16 mouse cellular contexts compared by ENCODE assay signal in genomic region chr7:30417856-30418255, GRCm38 (mm10). TPM values are rescaled to one million over a fixed set of nuclear protein-coding genes. Genes with fewer than 3 reads are reported as not detected.
A peak's percentile ranks its signal among the peaks of the same experiment; 100 is the strongest.
DNase-seq lines count a peak whose midpoint lies in the region; ATAC-seq and TF ChIP-seq lines count a peak whose summit lies in the region.
"Had no signal": no experiment of that assay in that cellular context is flagged by ENCODE, and none has a peak within 500 bp of the region (broad histone marks: within the 10 kb centered on the region; RNA-seq: fewer than 3 reads in every experiment).

No protein-coding gene starts in this region.

- H3K9me3 ChIP-seq in liver, postnatal 0 days (ENCODE audit: low read length): no peaks in the 10 kb centered on the region
- H3K9me3 ChIP-seq in forebrain, embryonic 11.5 days (ENCODE audit: control insufficient read depth, low read length): no peaks in the 10 kb centered on the region
- H3K9me3 ChIP-seq: hindbrain, embryonic 15.5 days; neural tube, embryonic 13.5 days had no signal

- H3K36me3 ChIP-seq in liver, postnatal 0 days (replicated peaks; ENCODE audit: insufficient read depth, low read length): no peaks in the 10 kb centered on the region
- H3K36me3 ChIP-seq in forebrain, embryonic 11.5 days (ENCODE audit: control insufficient read depth, insufficient read depth, low read length): no peaks in the 10 kb centered on the region
- H3K36me3 ChIP-seq: hindbrain, embryonic 15.5 days; neural tube, embryonic 13.5 days had no signal

- peak overlapping the region; percentile 47; the same call in 1 of the 2 replicates for H3K9ac ChIP-seq in liver, postnatal 0 days (replicated peaks)
- H3K9ac ChIP-seq in forebrain, embryonic 11.5 days (ENCODE audit: low read length): no peak overlapping the region
- H3K9ac ChIP-seq: hindbrain, embryonic 15.5 days; neural tube, embryonic 13.5 days had no signal

- peaks cover 2% of the 10 kb centered on the region; the same call in 1 of the 2 replicates for H3K4me1 ChIP-seq in bone marrow, adult 2 months (ENCODE audit: control insufficient read depth, insufficient read depth, low read length)
- H3K4me1 ChIP-seq in liver, postnatal 0 days (ENCODE audit: insufficient read depth): peaks cover 23% of the 10 kb centered on the region
- peaks cover 6% of the 10 kb centered on the region; the same call in 1 of the 2 replicates for H3K4me1 ChIP-seq in forebrain, embryonic 11.5 days (replicated peaks; ENCODE audit: control insufficient read depth, insufficient read depth, low read length)

- ATAC-seq in CD4-positive, CD25-positive, alpha-beta regulatory T cell, adult 4 months: peak; percentile 13
- no peak for ATAC-seq in liver, postnatal 0 days
- no peak for ATAC-seq in forebrain, embryonic 11.5 days (replicated peaks; ENCODE audit: low FRiP score)
- ATAC-seq: forebrain, embryonic 16.5 days had no signal

- H3K4me2 ChIP-seq in liver, postnatal 0 days (ENCODE audit: low read depth, low read length): peak overlapping the region; percentile 90
- no peak overlapping the region for H3K4me2 ChIP-seq in forebrain, embryonic 11.5 days (ENCODE audit: low read depth, low read length, severe bottlenecking)
- H3K4me2 ChIP-seq: hindbrain, embryonic 15.5 days; midbrain, embryonic 11.5 days; neural tube, embryonic 13.5 days had no signal

- TF ChIP-seq POLR2A in bone marrow, adult 2 months (IDR thresholded peaks at IDR 0.05; ENCODE audit: borderline replicate concordance, control insufficient read depth, low read depth, low read length): no peak; the same call in 1 of the 2 replicates

- H3K27ac ChIP-seq in bone marrow, adult 2 months (ENCODE audit: control insufficient read depth, insufficient read depth, low read depth, low read length, poor library complexity): peak overlapping the region; percentile 94
- peak overlapping the region; percentile 91 for H3K27ac ChIP-seq in liver, postnatal 0 days (ENCODE audit: low read depth)
- H3K27ac ChIP-seq in forebrain, embryonic 11.5 days (ENCODE audit: low read depth, low read length): no peak overlapping the region
- H3K27ac ChIP-seq: hindbrain, embryonic 15.5 days; neural tube, embryonic 13.5 days had no signal

- peak overlapping the region; percentile 60 for H3K4me3 ChIP-seq in bone marrow, adult 2 months (replicated peaks; ENCODE audit: control insufficient read depth, low read depth, low read length)
- H3K4me3 ChIP-seq in liver, postnatal 0 days (ENCODE audit: low read depth, low read length): peak overlapping the region; percentile 14; the same call in 1 of the 2 replicates
- no peak overlapping the region for H3K4me3 ChIP-seq in forebrain, embryonic 11.5 days (ENCODE audit: low read depth, low read length)
- H3K4me3 ChIP-seq: hindbrain, embryonic 15.5 days; neural tube, embryonic 13.5 days had no signal

- WGBS in bone marrow, adult 2 months: 7% methylated on average over 9 of the region's 9 CpGs
- 42% methylated on average over 9 of the region's 9 CpGs for WGBS in liver, postnatal 0 days (ENCODE audit: insufficient replicate concordance)
- whole genome bisulfite sequencing in forebrain, embryonic 11.5 days: 82% methylated on average over 9 of the region's 9 CpGs

- no peak for DNase-seq in liver, postnatal 0 days
- peak; percentile 59 for DNase-seq in thymus, postnatal 0 days (ENCODE audit: low spot score)
- DNase-seq in forebrain, embryonic 11.5 days (ENCODE audit: low spot score): no peak
- DNase-seq in adrenal gland, postnatal 4 days (ENCODE audit: low spot score in 2 of 2): no peak
- no peak for DNase-seq in adrenal gland, adult 8-10 months
- DNase-seq: adrenal gland, postnatal 25 days; cerebellum, adult 9-10 months; heart, adult 18-20 months; kidney, postnatal 14 days had no signal

- TF ChIP-seq EP300 in liver, postnatal 0 days (IDR thresholded peaks at IDR 0.05; ENCODE audit: low read depth): no peak

- no peak for TF ChIP-seq CTCF in bone marrow, adult 2 months (IDR thresholded peaks at IDR 0.05; ENCODE audit: control insufficient read depth, insufficient read depth, low read length)
- no peak for TF ChIP-seq CTCF in liver, postnatal 0 days (IDR thresholded peaks at IDR 0.05; ENCODE audit: low read depth)

- no peaks in the 10 kb centered on the region for H3K27me3 ChIP-seq in liver, postnatal 0 days (ENCODE audit: insufficient read depth, low read length)
- H3K27me3 ChIP-seq in forebrain, embryonic 11.5 days (ENCODE audit: control insufficient read depth, insufficient read depth, low read length): no peaks in the 10 kb centered on the region
- H3K27me3 ChIP-seq: hindbrain, embryonic 15.5 days had no signal

RNA-seq across cellular contexts. Expression of gene Hcst, which starts 1.8 kb away (rescaled TPM):
- polyA plus RNA-seq in CD4-positive, CD25-positive, alpha-beta regulatory T cell, adult 4 months (2017; shearing (Covaris generic)): 100 to 1,000 TPM; 356 to 434 TPM
- 47.8 and 107 TPM in 2 replicates for polyA plus RNA-seq in bone marrow, adult 2 months (2011; ENCODE audit: insufficient read depth, insufficient read length, low replicate concordance, missing spikeins)
- 17.4 and 17.6 TPM in 2 replicates for polyA plus RNA-seq in liver, postnatal 0 days (2015; fragmentation: Nextera tagmentation; extraction: Ambion mirVana)
- polyA plus RNA-seq in thymus, postnatal 0 days (2015; fragmentation: Nextera tagmentation; extraction: Ambion mirVana): 110 and 139 TPM in 2 replicates
- 1.0 TPM in 1 of 2 replicates, not detected in the other for polyA plus RNA-seq in forebrain, embryonic 11.5 days (2014; fragmentation: Nextera tagmentation; extraction: Ambion mirVana)
- total RNA-seq in adrenal gland, postnatal 4 days (2021): 1 to 10 TPM; 1.6 to 2.2 TPM
- total RNA-seq in adrenal gland, adult 8-10 months (2022): 1 to 10 TPM in 3 of 4 experiments, under 1 TPM in 1; 0.98 to 2.3 (median 1.4) TPM
- polyA plus RNA-seq: forebrain, embryonic 16.5 days had no signal

RNA-seq across cellular contexts. Expression of gene Nfkbid, which starts 3.7 kb away (rescaled TPM):
- 10 to 100 TPM; 39.2 to 44.4 TPM for polyA plus RNA-seq in CD4-positive, CD25-positive, alpha-beta regulatory T cell, adult 4 months (2017; shearing (Covaris generic))
- polyA plus RNA-seq in bone marrow, adult 2 months (2011; ENCODE audit: insufficient read depth, insufficient read length, low replicate concordance, missing spikeins): 12.3 and 34.2 TPM in 2 replicates
- polyA plus RNA-seq in liver, postnatal 0 days (2015; fragmentation: Nextera tagmentation; extraction: Ambion mirVana): 1.7 and 2.3 TPM in 2 replicates
- 20.2 and 20.3 TPM in 2 replicates for polyA plus RNA-seq in thymus, postnatal 0 days (2015; fragmentation: Nextera tagmentation; extraction: Ambion mirVana)
- 1.3 and 1.6 TPM in 2 replicates for polyA plus RNA-seq in forebrain, embryonic 11.5 days (2014; fragmentation: Nextera tagmentation; extraction: Ambion mirVana)
- 1 to 10 TPM; 2.1 to 2.3 TPM for total RNA-seq in adrenal gland, postnatal 4 days (2021)
- 1 to 10 TPM in 3 of 4 experiments, under 1 TPM in 1; 0.73 to 2.4 (median 1.7) TPM for total RNA-seq in adrenal gland, adult 8-10 months (2022)

RNA-seq across cellular contexts. Expression of gene Tyrobp, which starts 4.3 kb away (rescaled TPM):
- polyA plus RNA-seq in CD4-positive, CD25-positive, alpha-beta regulatory T cell, adult 4 months (2017; shearing (Covaris generic)): 1 to 10 TPM; 6.4 to 7.1 TPM
- 164 and 433 TPM in 2 replicates for polyA plus RNA-seq in bone marrow, adult 2 months (2011; ENCODE audit: insufficient read depth, insufficient read length, low replicate concordance, missing spikeins)
- 221 and 231 TPM in 2 replicates for polyA plus RNA-seq in liver, postnatal 0 days (2015; fragmentation: Nextera tagmentation; extraction: Ambion mirVana)
- polyA plus RNA-seq in thymus, postnatal 0 days (2015; fragmentation: Nextera tagmentation; extraction: Ambion mirVana): 112 and 116 TPM in 2 replicates
- polyA plus RNA-seq in forebrain, embryonic 11.5 days (2014; fragmentation: Nextera tagmentation; extraction: Ambion mirVana): 9.6 and 15.2 TPM in 2 replicates
- total RNA-seq in adrenal gland, postnatal 4 days (2021): 10 to 100 TPM; 26.6 to 40.2 TPM
- 10 to 100 TPM; 31.8 to 65.8 (median 51.1) TPM for total RNA-seq in adrenal gland, adult 8-10 months (2022)

RNA-seq across cellular contexts. Expression of gene Aplp1, which starts 27.5 kb away (rescaled TPM):
- polyA plus RNA-seq in CD4-positive, CD25-positive, alpha-beta regulatory T cell, adult 4 months (2017; shearing (Covaris generic)): 1 to 10 TPM; 3.1 to 3.5 TPM
- 6.2 TPM in 1 of 2 replicates, not detected in the other for polyA plus RNA-seq in bone marrow, adult 2 months (2011; ENCODE audit: insufficient read depth, insufficient read length, low replicate concordance, missing spikeins)
- polyA plus RNA-seq in liver, postnatal 0 days (2015; fragmentation: Nextera tagmentation; extraction: Ambion mirVana): 1.2 and 1.6 TPM in 2 replicates
- polyA plus RNA-seq in thymus, postnatal 0 days (2015; fragmentation: Nextera tagmentation; extraction: Ambion mirVana): 1.3 and 2.8 TPM in 2 replicates
- polyA plus RNA-seq in forebrain, embryonic 11.5 days (2014; fragmentation: Nextera tagmentation; extraction: Ambion mirVana): 99.2 and 108 TPM in 2 replicates
- total RNA-seq in adrenal gland, postnatal 4 days (2021): 10 to 100 TPM; 49.5 to 59.1 TPM
- total RNA-seq in adrenal gland, adult 8-10 months (2022): 10 to 100 TPM; 45.2 to 59.3 (median 46.7) TPM

RNA-seq across cellular contexts. Expression of gene Kirrel2, which starts 39.6 kb away (rescaled TPM):
- polyA plus RNA-seq in CD4-positive, CD25-positive, alpha-beta regulatory T cell, adult 4 months (2017; shearing (Covaris generic)): not detected
- 0.25 and 4.8 TPM in 2 replicates for polyA plus RNA-seq in bone marrow, adult 2 months (2011; ENCODE audit: insufficient read depth, insufficient read length, low replicate concordance, missing spikeins)
- 0.05 TPM in 1 of 2 replicates, not detected in the other for polyA plus RNA-seq in liver, postnatal 0 days (2015; fragmentation: Nextera tagmentation; extraction: Ambion mirVana)
- polyA plus RNA-seq in thymus, postnatal 0 days (2015; fragmentation: Nextera tagmentation; extraction: Ambion mirVana): 0.10 and 0.17 TPM in 2 replicates
- polyA plus RNA-seq in forebrain, embryonic 11.5 days (2014; fragmentation: Nextera tagmentation; extraction: Ambion mirVana): 0.55 and 0.61 TPM in 2 replicates
- total RNA-seq in adrenal gland, postnatal 4 days (2021): 1 to 10 TPM in 1 of 2 experiments, under 1 TPM in 1; 0.14 to 1.3 TPM
- not detected for total RNA-seq in adrenal gland, adult 8-10 months (2022)
- total RNA-seq: adrenal gland, postnatal 25 days; heart, adult 18-20 months; liver, adult 2 months had no signal
- polyA plus RNA-seq: liver, adult 2 months had no signal
